Mouse (Mus musculus): Measurements from ENCODE around the gene Fasn. TPM values are rescaled to one million over a fixed set of nuclear protein-coding genes. Genes with fewer than 3 reads are reported as not detected.

Fasn gene
- polyA plus RNA-seq (2012; ENCODE audit: low replicate concordance): 64.1 and 156 TPM in 2 replicates

GRCm38 (mm10) chr11:120823956-120824786 lies at the start of gene Fasn:
Gene Fasn (minus strand): TSS chr11:120824547.

GRCm38 (mm10) chr11:120795756-120796613 lies 28.4 kb downstream of the Fasn start, which contains the start of gene Dus1l:
Gene Dus1l (minus strand): TSS chr11:120796403.

GRCm38 (mm10) chr11:120784064-120784791 lies 40.1 kb downstream of the Fasn start, which contains the start of the genes Rfng and Gps1:
Gene Rfng (minus strand): TSS chr11:120784207.
Gene Gps1 (plus strand): TSS chr11:120784272.

GRCm38 (mm10) chr11:120762672-120763041 lies 61.7 kb downstream of the Fasn start, which contains the start of gene Hmga1b:
Gene Hmga1b (plus strand): TSS chr11:120762794.

Other genes starting within 250 kb of the Fasn start
- gene Arhgdia, start 242.9 kb downstream of the Fasn start, polyA plus RNA-seq (2012; ENCODE audit: low replicate concordance): 989 and 1,139 TPM in 2 replicates
- 123 and 133 TPM in 2 replicates for gene Alyref, start 226.2 kb downstream of the Fasn start, polyA plus RNA-seq (2012; ENCODE audit: low replicate concordance)
- gene Anapc11, start 226.1 kb downstream of the Fasn start, polyA plus RNA-seq (2012; ENCODE audit: low replicate concordance): 30.2 and 93.3 TPM in 2 replicates
- 3.7 and 6.2 TPM in 2 replicates for gene Npb, start 216.1 kb downstream of the Fasn start, polyA plus RNA-seq (2012; ENCODE audit: low replicate concordance)
- gene Pcyt2, start 206.6 kb downstream of the Fasn start, polyA plus RNA-seq (2012; ENCODE audit: low replicate concordance): 62.9 and 99.6 TPM in 2 replicates
- gene Sirt7, start 199.3 kb downstream of the Fasn start, polyA plus RNA-seq (2012; ENCODE audit: low replicate concordance): 225 and 508 TPM in 2 replicates
- gene Mafg, start 190.9 kb downstream of the Fasn start, polyA plus RNA-seq (2012; ENCODE audit: low replicate concordance): 42.4 and 46.3 TPM in 2 replicates
- gene Pycr1, start 180.8 kb downstream of the Fasn start, polyA plus RNA-seq (2012; ENCODE audit: low replicate concordance): 1.2 and 1.3 TPM in 2 replicates
- gene Myadml2, start 176.4 kb downstream of the Fasn start, polyA plus RNA-seq (2012; ENCODE audit: low replicate concordance): 0.42 and 1.4 TPM in 2 replicates
- gene Notum, start 163.4 kb downstream of the Fasn start, polyA plus RNA-seq (2012; ENCODE audit: low replicate concordance): not detected in 2 replicates
- gene Aspscr1, start 151.6 kb downstream of the Fasn start, polyA plus RNA-seq (2012; ENCODE audit: low replicate concordance): 214 and 360 TPM in 2 replicates
- gene Cenpx, start 110.8 kb downstream of the Fasn start, polyA plus RNA-seq (2012; ENCODE audit: low replicate concordance): 30.9 and 103 TPM in 2 replicates
- gene Lrrc45, start 110.6 kb downstream of the Fasn start, polyA plus RNA-seq (2012; ENCODE audit: low replicate concordance): 32.9 and 53.7 TPM in 2 replicates
- gene Rac3, start 103.1 kb downstream of the Fasn start, polyA plus RNA-seq (2012; ENCODE audit: low replicate concordance): 5.3 and 8.2 TPM in 2 replicates
- gene Dcxr, start 97.3 kb downstream of the Fasn start, polyA plus RNA-seq (2012; ENCODE audit: low replicate concordance): 20.4 and 47.0 TPM in 2 replicates
- 7.5 and 8.2 TPM in 2 replicates for gene Cbr2, start 92.4 kb downstream of the Fasn start, polyA plus RNA-seq (2012; ENCODE audit: low replicate concordance)
- 196 and 300 TPM in 2 replicates for gene Hmga1b, start 61.8 kb downstream of the Fasn start, polyA plus RNA-seq (2012; ENCODE audit: low replicate concordance)
- gene Rfng, start 40.3 kb downstream of the Fasn start, polyA plus RNA-seq (2012; ENCODE audit: low replicate concordance): 32.8 and 46.1 TPM in 2 replicates
- 27.5 and 29.8 TPM in 2 replicates for gene Gps1, start 40.3 kb downstream of the Fasn start, polyA plus RNA-seq (2012; ENCODE audit: low replicate concordance)
- gene Dus1l, start 28.1 kb downstream of the Fasn start, polyA plus RNA-seq (2012; ENCODE audit: low replicate concordance): 78.0 and 102 TPM in 2 replicates
- gene Ccdc57, start 108.3 kb upstream of the Fasn start, polyA plus RNA-seq (2012; ENCODE audit: low replicate concordance): 0.75 and 0.80 TPM in 2 replicates
- gene Slc16a3, start 123.9 kb upstream of the Fasn start, polyA plus RNA-seq (2012; ENCODE audit: low replicate concordance): 12.0 and 55.9 TPM in 2 replicates
- gene Csnk1d, start 166.8 kb upstream of the Fasn start, polyA plus RNA-seq (2012; ENCODE audit: low replicate concordance): 96.2 and 114 TPM in 2 replicates
- gene Cd7, start 214.9 kb upstream of the Fasn start, polyA plus RNA-seq (2012; ENCODE audit: low replicate concordance): 34.8 and 96.3 TPM in 2 replicates
- gene Sectm1b, start 239.0 kb upstream of the Fasn start, polyA plus RNA-seq (2012; ENCODE audit: low replicate concordance): 0.05 TPM in 1 of 2 replicates, not detected in the other

All from hematopoietic multipotent progenitor cell, adult 10-12 weeks (in vitro differentiated cells).